Mouse (Mus musculus): ENCODE results near the gene Usp18.

DNA sequence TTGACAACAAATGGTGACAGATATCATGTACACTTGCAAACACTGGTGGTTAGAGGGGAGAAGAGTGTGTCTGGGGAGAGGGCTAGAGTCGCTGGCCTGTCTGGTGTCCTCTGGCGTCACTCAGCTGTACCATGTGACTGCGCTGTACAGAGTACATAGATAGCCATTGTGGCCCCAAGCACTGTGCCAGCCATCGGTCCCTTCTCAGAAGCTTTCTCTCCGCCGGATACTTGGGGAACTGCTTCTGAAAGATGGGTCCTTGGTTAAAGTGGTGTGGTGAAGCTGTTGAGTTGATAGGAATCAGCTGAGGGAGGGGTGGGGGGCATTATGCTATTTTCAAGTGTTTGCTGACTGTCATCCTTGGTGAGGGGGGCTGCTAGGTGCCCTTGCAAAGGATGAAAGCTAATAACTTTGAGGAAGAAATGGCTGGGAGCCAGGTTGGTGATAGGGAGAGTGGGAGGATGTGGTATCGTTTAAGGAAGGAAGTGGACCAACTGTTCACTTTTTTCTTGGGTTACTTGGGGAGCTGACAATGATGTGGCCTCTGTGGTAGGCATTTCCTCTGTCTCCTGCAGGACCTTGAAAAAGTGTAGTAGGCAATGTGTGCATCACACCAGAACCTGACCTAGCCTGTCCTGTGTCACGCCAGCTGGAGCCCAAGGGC lies 30.9 kb upstream of the Usp18 start:
- no peak for TF ChIP-seq CTCF (IDR thresholded peaks at IDR 0.05)
- no peak for TF ChIP-seq EP300 (IDR thresholded peaks at IDR 0.05)
